Mouse (Mus musculus): ENCODE data around the gene Guca1a. TPM values are rescaled to one million over a fixed set of nuclear protein-coding genes. Genes with fewer than 3 reads are reported as not detected.
"Not testable (repeated sequence)": the region's sequence is repeated elsewhere in the genome, so short reads cannot be mapped to it uniquely, and the experiment has no call there.

The Guca1a gene
- polyA plus RNA-seq, 1 experiment: 1.2 TPM

DNA sequence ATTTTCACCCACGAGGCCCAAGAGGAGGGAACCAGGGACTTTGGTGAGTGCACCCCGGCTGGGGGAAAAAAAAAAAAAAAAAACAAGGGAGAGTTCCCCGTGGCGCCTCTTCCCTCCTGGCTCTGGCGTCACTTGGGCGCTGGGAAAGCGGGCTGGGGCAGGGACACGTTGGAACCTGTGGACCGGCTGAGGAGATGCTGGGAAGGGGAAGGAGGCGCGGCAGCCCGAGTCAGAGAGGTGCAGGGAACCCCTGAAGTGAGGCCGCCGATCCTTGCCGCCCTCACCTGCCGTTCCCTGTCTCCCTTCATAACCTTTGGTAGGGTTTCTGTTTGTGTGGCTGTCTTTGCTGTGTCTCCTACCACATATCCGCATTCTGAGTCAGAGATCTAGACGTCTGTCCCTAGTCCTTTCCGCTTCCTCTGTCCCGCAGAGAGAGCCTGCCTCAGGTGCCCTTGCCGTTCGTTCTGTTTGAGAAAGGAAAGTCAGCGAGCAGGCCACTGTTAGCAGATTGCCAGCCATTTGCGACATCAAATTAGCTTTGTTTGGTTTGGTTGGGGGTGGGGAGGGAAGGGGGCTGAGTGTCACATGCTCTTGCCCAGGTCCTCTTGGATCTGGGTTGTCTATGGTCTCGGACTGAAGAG lies 36.6 kb upstream of the Guca1a start, which contains the start of gene 1700001C19Rik:
Gene 1700001C19Rik (minus strand): TSS at position 470 of the 641 bp plus-strand sequence.
- TF ChIP-seq POLR2A (IDR thresholded peaks at IDR 0.05; ENCODE audit: control insufficient read depth, extremely low read depth, insufficient read depth, low read length, poor library complexity) (no peak), CTCF (IDR thresholded peaks at IDR 0.05; ENCODE audit: borderline replicate concordance, control insufficient read depth, extremely low read depth, insufficient read depth, low read length, poor library complexity) (no peak)
- Histone ChIP-seq H3K4me1 (replicated peaks; ENCODE audit: control insufficient read depth, insufficient read depth, low read length) (peaks cover 21% of the 10 kb centered on the region), H3K4me3 (ENCODE audit: control insufficient read depth, insufficient read depth, low read length) (peak within 1 kb of the TSS; percentile 34), H3K36me3 (ENCODE audit: control insufficient read depth, insufficient read depth, low read length) (no peaks in the 10 kb centered on the region), H3K27me3 (ENCODE audit: control insufficient read depth, insufficient read depth, low read length) (peaks cover 5% of the 10 kb centered on the region; the same call in 1 of the 2 replicates), H3K27ac (ENCODE audit: control insufficient read depth, insufficient read depth, low read length) (no peak within 1 kb of the TSS)
- DNase-seq: no peak
- 15% methylated on average over 25 of the region's 25 CpGs for WGBS

DNA sequence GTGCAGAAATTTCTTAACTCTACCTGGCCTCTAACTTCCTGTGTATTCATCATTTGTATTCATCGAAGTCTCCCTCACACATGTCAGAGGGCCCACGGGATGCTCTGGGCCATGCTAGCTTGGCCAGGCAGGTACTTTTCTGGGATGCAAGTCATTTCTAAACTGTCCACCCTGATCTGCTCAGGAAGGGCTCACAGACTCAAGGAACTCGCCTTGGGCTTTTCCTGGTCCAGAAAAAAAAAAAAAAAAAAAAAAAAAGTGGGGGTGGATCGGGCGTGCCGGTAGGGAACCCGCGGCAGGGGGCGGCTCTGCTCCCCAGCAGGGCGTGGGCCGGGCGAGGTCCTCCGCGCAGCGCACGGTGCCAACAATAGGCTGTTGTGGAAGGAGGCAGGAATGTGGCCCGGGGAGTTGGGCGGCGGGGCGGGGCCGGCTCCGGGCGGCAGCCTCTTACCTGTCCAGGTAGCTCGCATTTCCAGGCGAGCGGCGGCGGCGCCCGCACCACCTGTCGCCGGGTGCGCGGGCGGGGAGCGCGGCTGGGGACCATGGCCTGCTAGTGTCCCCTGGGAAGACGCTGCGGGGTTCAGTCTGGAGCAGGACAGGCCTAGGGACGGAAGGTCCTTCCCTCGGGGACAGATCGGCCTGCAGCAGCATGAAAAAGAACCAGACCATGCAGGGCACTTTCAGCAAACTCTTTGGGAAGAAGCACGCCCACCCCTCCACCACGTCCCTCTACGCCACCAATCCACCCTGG lies 35.9 kb upstream of the Guca1a start, which contains the start of gene AI661453:
Gene AI661453 (plus strand): TSS at position 460 of the 751 bp plus-strand sequence.
- Histone ChIP-seq H3K27ac (ENCODE audit: control insufficient read depth, insufficient read depth, low read length) (no peak within 1 kb of the TSS), H3K36me3 (ENCODE audit: control insufficient read depth, insufficient read depth, low read length) (no peaks in the 10 kb centered on the region), H3K27me3 (ENCODE audit: control insufficient read depth, insufficient read depth, low read length) (peaks cover 5% of the 10 kb centered on the region; the same call in 1 of the 2 replicates), H3K4me3 (ENCODE audit: control insufficient read depth, insufficient read depth, low read length) (peak within 1 kb of the TSS; percentile 34), H3K4me1 (replicated peaks; ENCODE audit: control insufficient read depth, insufficient read depth, low read length) (peaks cover 28% of the 10 kb centered on the region)
- DNase-seq: peak; percentile 3
- no peak for TF ChIP-seq POLR2A (IDR thresholded peaks at IDR 0.05; ENCODE audit: control insufficient read depth, extremely low read depth, insufficient read depth, low read length, poor library complexity)
- WGBS: 5% methylated on average over 45 of the region's 45 CpGs

DNA sequence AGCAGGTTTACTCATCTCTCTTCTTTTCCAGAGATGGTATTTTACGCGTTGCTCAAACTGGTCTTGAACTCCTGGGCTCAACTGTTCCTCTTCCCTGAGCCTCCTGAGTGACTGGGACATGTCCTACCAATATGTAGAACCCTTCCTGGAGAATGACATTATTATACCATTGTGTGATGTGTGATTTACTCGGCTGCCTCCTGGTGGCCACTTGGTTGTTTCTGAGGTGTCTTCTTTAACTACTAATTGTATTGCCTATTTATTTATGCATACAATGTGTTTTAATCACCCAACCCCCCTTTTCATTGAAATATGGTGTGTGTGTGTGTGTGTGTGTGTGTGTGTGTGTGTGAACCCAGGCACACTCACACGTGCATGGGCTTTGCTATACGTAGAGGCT lies 30.4 kb upstream of the Guca1a start:
- WGBS: 71% methylated on average over 5 of the region's 5 CpGs
- TF ChIP-seq CTCF (IDR thresholded peaks at IDR 0.05; ENCODE audit: borderline replicate concordance, control insufficient read depth, extremely low read depth, insufficient read depth, low read length, poor library complexity): no peak
- no peak for TF ChIP-seq POLR2A (IDR thresholded peaks at IDR 0.05; ENCODE audit: control insufficient read depth, extremely low read depth, insufficient read depth, low read length, poor library complexity)

DNA sequence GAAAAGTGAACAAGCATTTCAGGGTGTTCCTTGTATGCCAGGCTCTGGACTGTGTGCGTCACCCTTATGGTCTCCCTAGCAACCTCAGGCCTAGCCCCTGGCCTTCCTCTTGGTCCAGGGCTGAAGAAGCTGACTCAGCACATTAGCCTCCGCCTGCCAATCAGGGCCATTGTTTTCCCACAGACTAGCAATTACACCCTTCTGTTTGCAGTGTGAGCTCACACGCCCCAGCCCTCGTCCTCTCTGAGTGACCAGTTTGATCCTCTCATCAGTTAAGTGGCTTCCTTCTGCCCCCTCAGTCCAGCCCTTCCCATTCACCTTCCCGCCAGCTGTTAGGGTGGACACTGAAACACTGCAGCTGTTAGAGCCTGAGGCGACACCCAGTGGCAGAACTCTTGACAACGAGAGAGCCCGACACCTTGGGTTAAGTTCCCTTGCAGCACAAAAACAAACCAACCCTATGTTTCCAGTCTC lies 28.5 kb upstream of the Guca1a start:
- Histone ChIP-seq H3K27me3 (ENCODE audit: control insufficient read depth, insufficient read depth, low read length) (no peaks in the 10 kb centered on the region), H3K27ac (ENCODE audit: control insufficient read depth, insufficient read depth, low read length) (no peak overlapping the region), H3K4me3 (ENCODE audit: control insufficient read depth, insufficient read depth, low read length) (no peak overlapping the region), H3K36me3 (ENCODE audit: control insufficient read depth, insufficient read depth, low read length) (no peaks in the 10 kb centered on the region), H3K4me1 (replicated peaks; ENCODE audit: control insufficient read depth, insufficient read depth, low read length) (peaks cover 10% of the 10 kb centered on the region)
- no peak for DNase-seq
- WGBS: 60% methylated on average over 8 of the region's 8 CpGs
- TF ChIP-seq CTCF (IDR thresholded peaks at IDR 0.05; ENCODE audit: borderline replicate concordance, control insufficient read depth, extremely low read depth, insufficient read depth, low read length, poor library complexity): no peak
- no peak for TF ChIP-seq POLR2A (IDR thresholded peaks at IDR 0.05; ENCODE audit: control insufficient read depth, extremely low read depth, insufficient read depth, low read length, poor library complexity)

More for the DNA sequence above, 30.4 kb upstream of the Guca1a start:
- H3K27me3 ChIP-seq (ENCODE audit: control insufficient read depth, insufficient read depth, low read length): no peaks in the 10 kb centered on the region
- H3K4me1 ChIP-seq (replicated peaks; ENCODE audit: control insufficient read depth, insufficient read depth, low read length): peaks cover 10% of the 10 kb centered on the region
- no peaks in the 10 kb centered on the region for H3K36me3 ChIP-seq (ENCODE audit: control insufficient read depth, insufficient read depth, low read length)
- no peak for DNase-seq
- no peak overlapping the region for H3K4me3 ChIP-seq (ENCODE audit: control insufficient read depth, insufficient read depth, low read length)
- H3K27ac ChIP-seq (ENCODE audit: control insufficient read depth, insufficient read depth, low read length): no peak overlapping the region

DNA sequence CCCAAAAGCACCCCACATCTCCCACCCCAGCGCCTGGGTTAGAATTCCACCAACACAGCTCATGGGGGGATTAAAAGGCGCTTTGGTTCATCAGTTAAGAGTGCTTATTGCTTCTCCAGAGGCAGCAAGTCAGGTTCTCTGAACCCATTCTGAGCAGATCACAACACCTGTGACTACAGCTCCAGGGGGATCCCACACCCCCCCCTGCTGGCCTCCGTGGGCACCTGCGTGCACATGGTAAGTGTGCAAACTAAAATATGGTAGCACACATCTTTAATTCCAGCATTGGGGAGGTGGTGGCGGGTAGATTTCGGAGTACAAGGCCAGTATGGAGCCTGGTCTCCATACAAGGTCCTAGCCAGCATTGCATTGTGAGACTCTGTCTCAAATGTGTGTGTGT lies 26.9 kb upstream of the Guca1a start:
- Histone ChIP-seq H3K27ac (ENCODE audit: control insufficient read depth, insufficient read depth, low read length) (no peak overlapping the region), H3K27me3 (ENCODE audit: control insufficient read depth, insufficient read depth, low read length) (no peaks in the 10 kb centered on the region), H3K4me1 (replicated peaks; ENCODE audit: control insufficient read depth, insufficient read depth, low read length) (peaks cover 10% of the 10 kb centered on the region), H3K36me3 (ENCODE audit: control insufficient read depth, insufficient read depth, low read length) (no peaks in the 10 kb centered on the region), H3K4me3 (ENCODE audit: control insufficient read depth, insufficient read depth, low read length) (no peak overlapping the region)
- no peak for DNase-seq
- TF ChIP-seq CTCF (IDR thresholded peaks at IDR 0.05; ENCODE audit: borderline replicate concordance, control insufficient read depth, extremely low read depth, insufficient read depth, low read length, poor library complexity) (no peak), POLR2A (IDR thresholded peaks at IDR 0.05; ENCODE audit: control insufficient read depth, extremely low read depth, insufficient read depth, low read length, poor library complexity) (no peak)
- WGBS: 81% methylated on average over 6 of the region's 6 CpGs

DNA sequence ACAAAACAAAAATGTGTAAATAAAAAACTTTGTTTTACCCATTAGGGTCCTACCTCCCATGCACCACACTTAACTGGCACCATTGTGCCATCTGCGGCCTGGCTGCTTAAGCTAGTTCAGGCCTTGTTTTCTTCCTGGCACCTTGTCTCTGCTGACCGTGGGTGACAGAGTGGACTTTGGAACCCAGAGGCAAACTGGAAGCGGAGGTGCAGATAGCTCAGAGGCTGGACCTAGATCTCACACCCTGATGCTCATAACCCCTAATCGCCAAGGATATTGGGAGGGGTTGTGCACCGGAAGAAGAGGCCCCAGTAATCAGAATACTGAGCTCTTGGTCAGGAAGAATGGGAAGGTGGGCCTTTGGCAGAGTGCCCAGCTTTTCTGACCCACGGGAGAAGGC lies 23.8 kb upstream of the Guca1a start:
- H3K4me1 ChIP-seq (replicated peaks; ENCODE audit: control insufficient read depth, insufficient read depth, low read length): 0 out of 2 replicates have a peak, but pooled peaks cover 2% of the 10 kb centered on the region
- no peaks in the 10 kb centered on the region for H3K27me3 ChIP-seq (ENCODE audit: control insufficient read depth, insufficient read depth, low read length)
- no peak overlapping the region for H3K27ac ChIP-seq (ENCODE audit: control insufficient read depth, insufficient read depth, low read length)
- 81% methylated on average over 6 of the region's 6 CpGs for WGBS
- DNase-seq: no peak
- no peak overlapping the region for H3K4me3 ChIP-seq (ENCODE audit: control insufficient read depth, insufficient read depth, low read length)
- TF ChIP-seq POLR2A (IDR thresholded peaks at IDR 0.05; ENCODE audit: control insufficient read depth, extremely low read depth, insufficient read depth, low read length, poor library complexity) (no peak), CTCF (IDR thresholded peaks at IDR 0.05; ENCODE audit: borderline replicate concordance, control insufficient read depth, extremely low read depth, insufficient read depth, low read length, poor library complexity) (no peak)
- H3K36me3 ChIP-seq (ENCODE audit: control insufficient read depth, insufficient read depth, low read length): no peaks in the 10 kb centered on the region

DNA sequence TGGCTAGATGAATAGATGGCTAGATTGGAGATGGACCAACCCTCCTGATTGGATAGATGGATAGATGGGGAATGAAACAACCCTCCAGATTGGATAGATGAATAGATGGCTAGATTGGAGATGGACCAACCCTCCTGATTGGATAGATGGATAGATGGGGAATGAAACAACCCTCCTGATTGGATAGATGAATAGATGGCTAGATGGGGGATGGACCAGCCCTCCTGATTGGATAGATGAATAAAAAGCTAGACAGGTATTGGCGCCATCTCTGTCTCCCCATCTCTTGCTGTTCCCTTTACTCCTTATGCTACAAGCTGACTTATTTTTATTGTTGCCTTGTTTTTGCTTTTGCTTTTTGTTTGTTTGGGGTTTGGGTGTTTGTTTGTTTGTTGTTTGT lies 22.2 kb upstream of the Guca1a start:
- H3K27ac ChIP-seq (ENCODE audit: control insufficient read depth, insufficient read depth, low read length); H3K27me3 ChIP-seq (ENCODE audit: control insufficient read depth, insufficient read depth, low read length); H3K4me3 ChIP-seq (ENCODE audit: control insufficient read depth, insufficient read depth, low read length); H3K4me1 ChIP-seq (replicated peaks; ENCODE audit: control insufficient read depth, insufficient read depth, low read length); H3K36me3 ChIP-seq (ENCODE audit: control insufficient read depth, insufficient read depth, low read length); DNase-seq: not testable (repeated sequence)
- WGBS: 97% methylated on average over 1 of the region's 1 CpGs

All from thymus, adult 2 months (tissue).